Mouse (Mus musculus) heart, embryonic 11.5 days (tissue): ENCODE results near the gene Renbp. TPM values are rescaled to one million over a fixed set of nuclear protein-coding genes. Genes with fewer than 3 reads are reported as not detected.

Experiments used
- ATAC-seq: fragments of 200-750 bp; cut with Nextera tagmentation; replicated peaks from 2 replicates; pipeline ENCODE4 v1.8.0; 2017; ENCODE audit warnings: moderate library complexity; ENCODE audit not compliant: insufficient number of reproducible peaks, low FRiP score, low TSS enrichment
- H3K27ac ChIP-seq: fragments of 300-500 bp; sonication (generic); 2 replicates; pipeline ENCODE4 v1.5.1; 2014; ENCODE audit warnings: mild to moderate bottlenecking, low read depth, low read length
- H3K27me3 ChIP-seq: fragments of 300-500 bp; sonication (generic); 2 replicates; pipeline ENCODE4 v1.6.1; 2014; ENCODE audit warnings: mild to moderate bottlenecking, low read length, mixed read lengths; ENCODE audit not compliant: control insufficient read depth, insufficient read depth
- H3K36me3 ChIP-seq: fragments of 300-500 bp; sonication (generic); 2 replicates; pipeline ENCODE4 v1.6.1; 2014; ENCODE audit warnings: mild to moderate bottlenecking, low read length, moderate library complexity, mixed read lengths; ENCODE audit not compliant: control insufficient read depth, insufficient read depth
- H3K4me1 ChIP-seq: fragments of 300-500 bp; sonication (generic); 2 replicates; pipeline ENCODE4 v1.6.1; 2014; ENCODE audit warnings: low read length; ENCODE audit not compliant: control insufficient read depth, insufficient read depth
- H3K4me2 ChIP-seq: fragments of 300-500 bp; sonication (generic); 2 replicates; pipeline ENCODE4 v1.6.1; 2014; ENCODE audit warnings: mild to moderate bottlenecking, moderate library complexity
- H3K4me3 ChIP-seq: fragments of 300-500 bp; sonication (generic); 2 replicates; pipeline ENCODE4 v1.5.1; 2014; ENCODE audit warnings: low read depth, low read length
- H3K9ac ChIP-seq: fragments of 300-500 bp; sonication (generic); 2 replicates; pipeline ENCODE4 v1.6.1; 2014; ENCODE audit warnings: mild to moderate bottlenecking, low read depth, low read length, moderate library complexity
- H3K9me3 ChIP-seq: fragments of 300-500 bp; sonication (generic); replicated peaks from 2 replicates; pipeline ENCODE4 v1.6.1; 2016; ENCODE audit warnings: low read length; ENCODE audit not compliant: control insufficient read depth
- WGBS: fragments of 180-500 bp; shearing (Covaris S2); extraction: QIAGEN DNeasy Blood & Tissue Kit; methylation state at CpG from one replicate; pipeline ENCODE4 v1.1.7; 2014; ENCODE audit not compliant: insufficient replicate concordance; 5-methylcytosine and 5-hydroxymethylcytosine counted together
- polyA plus RNA-seq: library from polyadenylated mRNA; unstranded; fragments of >200 nt; fragmentation: Nextera tagmentation; extraction: Ambion mirVana; gene quantifications from 2 replicates; pipeline ENCODE4 v1.2.1, GENCODE M21; 2014

Renbp gene
- polyA plus RNA-seq, 1 experiment from 2014 or later, result 51.6 TPM

GRCm38 (mm10) chrX:73966248-73967176, 35.9 kb upstream of the Renbp start, which contains the start of gene Hcfc1:
TSS of gene Hcfc1 (minus strand) at chrX:73966357.
- Histone ChIP-seq H3K36me3 (no peaks in the 10 kb centered on the region), H3K27ac (peak within 1 kb of the TSS; percentile 98), H3K9me3 (no peaks in the 10 kb centered on the region), H3K4me2 (peak within 1 kb of the TSS; percentile 70), H3K4me3 (peak within 1 kb of the TSS; percentile 70), H3K4me1 (peaks cover 11% of the 10 kb centered on the region; the same call in 1 of the 2 replicates), H3K9ac (peak within 1 kb of the TSS; percentile 87), H3K27me3 (no peaks in the 10 kb centered on the region)
- 9% methylated on average over 58 of the region's 58 CpGs for WGBS
- peak; percentile 72 for ATAC-seq

- H3K9ac ChIP-seq, result peak overlapping the region; percentile 87
- H3K4me2 ChIP-seq, result peak overlapping the region; percentile 70
- no peaks in the 10 kb centered on the region for H3K27me3 ChIP-seq
- peak overlapping the region; percentile 98 for H3K27ac ChIP-seq
- ATAC-seq, result no peak
- H3K4me1 ChIP-seq, result peaks cover 11% of the 10 kb centered on the region; the same call in 1 of the 2 replicates
- no peaks in the 10 kb centered on the region for H3K9me3 ChIP-seq
- 16% methylated on average over 20 of the region's 20 CpGs for WGBS
- H3K36me3 ChIP-seq, result no peaks in the 10 kb centered on the region
- H3K4me3 ChIP-seq, result peak overlapping the region; percentile 70
Measured at GRCm38 (mm10) chrX:73965307-73965706, 34.7 kb upstream of the Renbp start.

- ATAC-seq, result no peak
- Histone ChIP-seq H3K36me3 (no peaks in the 10 kb centered on the region), H3K9me3 (no peaks in the 10 kb centered on the region), H3K27me3 (no peaks in the 10 kb centered on the region), H3K9ac (peak overlapping the region; percentile 87), H3K27ac (no peak overlapping the region), H3K4me3 (peak overlapping the region; percentile 70), H3K4me1 (peaks cover 11% of the 10 kb centered on the region; the same call in 1 of the 2 replicates), H3K4me2 (peak overlapping the region; percentile 70)
- WGBS, result 51% methylated on average over 3 of the region's 3 CpGs
Measured at GRCm38 (mm10) chrX:73964363-73964762, 33.7 kb upstream of the Renbp start.

GRCm38 (mm10) chrX:73954988-73955387, 24.3 kb upstream of the Renbp start:
- H3K9ac ChIP-seq, result no peak overlapping the region
- no peaks in the 10 kb centered on the region for H3K4me1 ChIP-seq
- no peak for ATAC-seq
- no peaks in the 10 kb centered on the region for H3K27me3 ChIP-seq
- H3K9me3 ChIP-seq, result no peaks in the 10 kb centered on the region
- H3K27ac ChIP-seq, result no peak overlapping the region
- WGBS, result 92% methylated on average over 6 of the region's 6 CpGs
- H3K4me2 ChIP-seq, result no peak overlapping the region
- H3K4me3 ChIP-seq, result no peak overlapping the region
- H3K36me3 ChIP-seq, result peaks cover 21% of the 10 kb centered on the region

- H3K4me3 ChIP-seq, result no peak overlapping the region
- H3K27me3 ChIP-seq, result no peaks in the 10 kb centered on the region
- no peaks in the 10 kb centered on the region for H3K9me3 ChIP-seq
- no peak for ATAC-seq
- no peak overlapping the region for H3K27ac ChIP-seq
- H3K36me3 ChIP-seq, result peaks cover 30% of the 10 kb centered on the region
- WGBS, result 87% methylated on average over 5 of the region's 5 CpGs
- H3K9ac ChIP-seq, result no peak overlapping the region
- no peaks in the 10 kb centered on the region for H3K4me1 ChIP-seq
- no peak overlapping the region for H3K4me2 ChIP-seq
Measured at GRCm38 (mm10) chrX:73952603-73953002, 22.0 kb upstream of the Renbp start.

DNA sequence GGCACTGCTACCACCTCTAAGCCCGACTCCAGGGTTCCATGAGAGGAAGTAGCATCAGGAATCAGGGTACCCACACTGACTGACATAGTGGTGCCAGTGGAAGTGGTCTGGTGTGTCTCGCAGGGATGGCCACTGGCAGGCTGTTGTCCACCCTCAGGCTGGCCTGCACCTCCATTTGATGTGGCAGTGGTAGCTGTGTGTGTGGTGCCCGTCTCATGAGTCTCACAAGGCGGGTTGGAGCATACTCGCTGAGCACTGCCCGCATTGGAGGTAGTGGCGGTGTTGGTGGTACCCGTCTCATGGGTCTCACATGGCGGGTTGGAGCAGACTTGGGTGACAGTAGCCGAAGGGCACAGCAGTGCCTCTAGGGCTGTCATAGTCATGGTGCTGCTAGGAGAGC, 18.7 kb upstream of the Renbp start:
- Histone ChIP-seq H3K4me2 (no peak overlapping the region), H3K4me1 (no peaks in the 10 kb centered on the region), H3K9me3 (no peaks in the 10 kb centered on the region), H3K27ac (no peak overlapping the region), H3K36me3 (peaks cover 35% of the 10 kb centered on the region), H3K4me3 (no peak overlapping the region), H3K9ac (no peak overlapping the region), H3K27me3 (no peaks in the 10 kb centered on the region)
- WGBS, result 94% methylated on average over 10 of the region's 10 CpGs
- ATAC-seq, result no peak

DNA sequence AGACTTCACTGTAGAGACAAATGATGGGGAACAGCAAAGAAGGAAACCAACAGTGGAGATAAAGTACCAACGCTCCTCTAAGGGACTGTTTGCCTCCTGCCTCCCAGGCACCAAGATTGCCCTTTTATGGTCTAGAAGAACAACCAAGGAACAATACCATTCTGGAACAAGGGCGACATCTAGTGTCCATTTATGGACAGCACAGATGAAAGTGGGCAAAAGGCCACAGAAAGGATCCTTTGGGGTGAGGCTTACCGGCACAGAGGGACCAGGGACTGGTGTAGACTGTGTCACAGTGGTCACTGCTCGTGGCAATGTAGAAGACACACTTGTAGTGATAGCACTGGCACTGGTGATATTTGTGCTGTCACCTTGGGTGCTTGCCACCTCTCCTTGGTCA, 18.0 kb upstream of the Renbp start:
- no peaks in the 10 kb centered on the region for H3K27me3 ChIP-seq
- no peak overlapping the region for H3K4me2 ChIP-seq
- no peak overlapping the region for H3K27ac ChIP-seq
- 25% methylated on average over 4 of the region's 4 CpGs for WGBS
- peaks cover 37% of the 10 kb centered on the region for H3K36me3 ChIP-seq
- no peak overlapping the region for H3K9ac ChIP-seq
- no peak overlapping the region for H3K4me3 ChIP-seq
- peak; percentile 29; the same call in 1 of the 2 replicates for ATAC-seq
- no peaks in the 10 kb centered on the region for H3K9me3 ChIP-seq
- H3K4me1 ChIP-seq, result no peaks in the 10 kb centered on the region

DNA sequence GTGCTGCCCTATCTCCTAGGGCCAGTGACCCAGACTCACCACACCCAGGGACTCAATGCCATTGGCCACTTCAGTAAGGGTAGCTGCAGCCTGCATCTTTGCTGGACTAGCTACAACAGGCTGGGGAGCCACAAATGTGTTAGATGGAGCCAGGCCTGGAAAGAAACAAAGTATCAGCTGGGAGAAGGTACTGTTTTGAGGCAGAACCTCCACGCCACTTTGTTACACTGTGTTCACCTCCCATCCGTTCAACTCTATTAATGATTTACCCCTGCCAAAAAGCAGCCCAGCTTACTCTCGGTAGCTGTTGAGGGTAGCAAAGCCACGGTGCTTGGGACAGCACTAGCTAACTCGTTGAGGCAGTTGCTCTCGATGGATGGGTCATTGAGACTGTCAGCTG, 16.2 kb upstream of the Renbp start:
- H3K9ac ChIP-seq, result no peak overlapping the region
- H3K4me3 ChIP-seq, result no peak overlapping the region
- ATAC-seq, result no peak
- H3K27me3 ChIP-seq, result no peaks in the 10 kb centered on the region
- H3K4me2 ChIP-seq, result no peak overlapping the region
- no peak overlapping the region for H3K27ac ChIP-seq
- 84% methylated on average over 6 of the region's 6 CpGs for WGBS
- no peaks in the 10 kb centered on the region for H3K9me3 ChIP-seq
- 0 out of 2 replicates have a peak, but pooled peaks cover 3% of the 10 kb centered on the region for H3K4me1 ChIP-seq
- H3K36me3 ChIP-seq, result peaks cover 33% of the 10 kb centered on the region
